Mouse (Mus musculus): Measurements from ENCODE around the gene Asns. TPM values are rescaled to one million over a fixed set of nuclear protein-coding genes. Genes with fewer than 3 reads are reported as not detected.

The Asns gene
- polyA plus RNA-seq, 1 experiment from 2014 or later: 42.6 TPM

DNA sequence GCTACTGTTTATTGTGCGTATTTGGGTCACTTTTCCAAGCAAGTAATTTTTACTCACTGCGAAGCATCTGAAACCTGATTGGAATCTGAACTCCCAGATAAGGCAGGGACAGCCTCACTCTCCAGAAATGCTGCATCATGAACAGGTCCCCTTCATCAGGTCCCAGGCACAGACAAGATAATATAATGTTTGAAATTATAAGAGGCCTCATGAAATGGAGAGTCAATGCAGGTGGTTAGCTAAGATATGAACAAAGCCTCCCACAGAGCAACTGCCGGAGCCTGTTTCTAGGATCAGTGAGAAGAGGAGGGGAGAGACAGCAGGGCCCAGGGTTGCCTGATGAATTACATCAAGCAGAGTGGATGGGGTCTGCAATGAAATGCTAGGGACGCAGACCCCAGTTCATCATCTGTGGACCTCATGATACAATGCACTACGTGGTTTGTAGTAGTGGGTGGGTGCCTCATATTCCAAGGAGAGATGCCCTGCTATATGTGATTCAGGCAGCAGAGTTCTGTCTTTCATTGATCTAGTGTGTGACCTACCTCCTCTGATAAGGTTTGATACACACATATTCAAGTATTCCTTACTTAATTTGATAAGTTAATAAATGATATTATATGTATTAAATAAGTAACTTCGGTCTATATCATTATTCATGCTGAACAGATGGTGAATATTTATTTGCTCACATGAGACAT, 5.1 kb upstream of the Asns start:
- H3K9ac ChIP-seq (replicated peaks): no peak overlapping the region
- no peaks in the 10 kb centered on the region for H3K36me3 ChIP-seq
- H3K27me3 ChIP-seq: peaks cover 4% of the 10 kb centered on the region; the same call in 1 of the 2 replicates
- H3K4me3 ChIP-seq (replicated peaks): no peak overlapping the region
- H3K9me3 ChIP-seq: no peaks in the 10 kb centered on the region
- 87% methylated on average over 6 of the region's 6 CpGs for WGBS
- H3K4me1 ChIP-seq (replicated peaks): 0 out of 2 replicates have a peak, but pooled peaks cover 2% of the 10 kb centered on the region
- H3K27ac ChIP-seq: no peak overlapping the region
- no peak for ATAC-seq
- no peak overlapping the region for H3K4me2 ChIP-seq (replicated peaks)

GRCm38 (mm10) chr6:7697077-7697643, 4.1 kb upstream of the Asns start:
- Histone ChIP-seq H3K9me3 (no peaks in the 10 kb centered on the region), H3K4me2 (replicated peaks) (no peak overlapping the region), H3K4me3 (replicated peaks) (no peak overlapping the region), H3K4me1 (replicated peaks) (peaks cover 4% of the 10 kb centered on the region; the same call in 1 of the 2 replicates), H3K27ac (no peak overlapping the region), H3K9ac (replicated peaks) (no peak overlapping the region), H3K36me3 (no peaks in the 10 kb centered on the region), H3K27me3 (peaks cover 4% of the 10 kb centered on the region; the same call in 1 of the 2 replicates)
- WGBS: 88% methylated on average over 4 of the region's 4 CpGs
- ATAC-seq: no peak

- WGBS: 74% methylated on average over 3 of the region's 3 CpGs
- H3K4me2 ChIP-seq (replicated peaks): no peak overlapping the region
These were observed 3.6 kb upstream of the Asns start for GRCm38 (mm10) chr6:7696641-7697040.

GRCm38 (mm10) chr6:7695901-7696300, 2.8 kb upstream of the Asns start:
- peaks cover 4% of the 10 kb centered on the region; the same call in 1 of the 2 replicates for H3K27me3 ChIP-seq
- H3K36me3 ChIP-seq: no peaks in the 10 kb centered on the region
- 88% methylated on average over 4 of the region's 4 CpGs for WGBS
- H3K9ac ChIP-seq (replicated peaks): no peak overlapping the region
- H3K27ac ChIP-seq: no peak overlapping the region
- H3K4me1 ChIP-seq (replicated peaks): peaks cover 6% of the 10 kb centered on the region; the same call in 1 of the 2 replicates
- no peaks in the 10 kb centered on the region for H3K9me3 ChIP-seq
- no peak for ATAC-seq
- no peak overlapping the region for H3K4me3 ChIP-seq (replicated peaks)
- no peak overlapping the region for H3K4me2 ChIP-seq (replicated peaks)

More at GRCm38 (mm10) chr6:7696641-7697040, 3.6 kb upstream of the Asns start:
- Histone ChIP-seq H3K36me3 (no peaks in the 10 kb centered on the region), H3K27me3 (peaks cover 4% of the 10 kb centered on the region; the same call in 1 of the 2 replicates), H3K4me3 (replicated peaks) (no peak overlapping the region), H3K4me1 (replicated peaks) (peaks cover 6% of the 10 kb centered on the region; the same call in 1 of the 2 replicates), H3K9ac (replicated peaks) (no peak overlapping the region), H3K9me3 (no peaks in the 10 kb centered on the region), H3K27ac (no peak overlapping the region)
- ATAC-seq: no peak

DNA sequence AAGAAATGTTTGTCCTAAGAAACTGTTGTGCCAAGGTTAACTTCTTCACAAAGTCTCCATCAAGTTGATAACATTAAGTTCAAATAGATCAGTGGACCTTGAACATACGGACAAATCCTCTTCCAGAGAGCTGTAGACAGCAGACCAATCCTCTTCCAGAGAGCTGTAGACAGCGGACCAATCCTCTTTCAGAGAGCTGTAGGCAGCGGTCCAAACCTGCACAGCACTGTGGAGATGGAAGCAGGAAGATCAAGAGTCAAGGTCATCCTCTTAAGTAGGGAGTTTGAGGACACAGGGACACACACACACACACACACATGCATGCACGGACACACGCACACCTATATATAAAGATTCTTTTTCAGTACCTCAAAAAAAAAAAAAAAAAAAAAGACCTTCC, 612 bp upstream of the Asns start:
- no peak for ATAC-seq
- Histone ChIP-seq H3K9me3 (no peaks in the 10 kb centered on the region), H3K27ac (no peak overlapping the region), H3K36me3 (no peaks in the 10 kb centered on the region), H3K9ac (replicated peaks) (no peak overlapping the region), H3K4me1 (replicated peaks) (peaks cover 6% of the 10 kb centered on the region; the same call in 1 of the 2 replicates), H3K4me3 (replicated peaks) (no peak overlapping the region), H3K4me2 (replicated peaks) (peak overlapping the region; percentile 81), H3K27me3 (peaks cover 4% of the 10 kb centered on the region; the same call in 1 of the 2 replicates)
- WGBS: 62% methylated on average over 5 of the region's 5 CpGs

DNA sequence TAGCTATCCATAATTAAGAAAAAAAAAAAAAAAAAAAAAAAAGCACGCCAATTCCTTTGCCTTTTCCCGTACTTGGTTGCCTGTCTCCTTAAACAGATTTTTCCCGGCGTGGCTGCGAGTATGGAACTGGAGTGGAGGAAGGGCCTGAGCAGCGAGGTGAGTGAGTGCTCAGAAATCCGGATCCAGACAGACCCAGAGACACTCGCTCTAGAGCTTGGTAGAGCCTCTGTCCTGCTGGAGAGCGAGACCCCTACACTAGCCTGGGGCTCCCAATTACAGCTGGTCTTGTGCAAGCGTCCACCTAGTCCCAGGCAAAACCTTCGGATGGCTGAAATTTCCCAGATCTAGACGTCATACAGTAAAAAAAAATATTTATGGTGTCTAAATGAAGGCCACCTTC, 603 bp downstream of the Asns start:
- Histone ChIP-seq H3K9me3 (no peaks in the 10 kb centered on the region), H3K27me3 (peaks cover 4% of the 10 kb centered on the region; the same call in 1 of the 2 replicates), H3K9ac (replicated peaks) (peak overlapping the region; percentile 72), H3K4me1 (replicated peaks) (peaks cover 6% of the 10 kb centered on the region; the same call in 1 of the 2 replicates), H3K27ac (no peak overlapping the region), H3K36me3 (no peaks in the 10 kb centered on the region), H3K4me3 (replicated peaks) (peak overlapping the region; percentile 59), H3K4me2 (replicated peaks) (peak overlapping the region; percentile 81)
- ATAC-seq: peak; percentile 86
- 0% methylated on average over 12 of the region's 12 CpGs for WGBS

GRCm38 (mm10) chr6:7692037-7692436, 1.0 kb downstream of the Asns start:
- Histone ChIP-seq H3K27ac (no peak overlapping the region), H3K36me3 (no peaks in the 10 kb centered on the region), H3K27me3 (peaks cover 4% of the 10 kb centered on the region; the same call in 1 of the 2 replicates), H3K4me1 (replicated peaks) (peaks cover 6% of the 10 kb centered on the region; the same call in 1 of the 2 replicates), H3K4me3 (replicated peaks) (peak overlapping the region; percentile 59), H3K9ac (replicated peaks) (peak overlapping the region; percentile 23; the same call in 1 of the 2 replicates), H3K9me3 (no peaks in the 10 kb centered on the region), H3K4me2 (replicated peaks) (peak overlapping the region; percentile 81)
- no peak for ATAC-seq
- WGBS: 41% methylated on average over 15 of the region's 15 CpGs

DNA sequence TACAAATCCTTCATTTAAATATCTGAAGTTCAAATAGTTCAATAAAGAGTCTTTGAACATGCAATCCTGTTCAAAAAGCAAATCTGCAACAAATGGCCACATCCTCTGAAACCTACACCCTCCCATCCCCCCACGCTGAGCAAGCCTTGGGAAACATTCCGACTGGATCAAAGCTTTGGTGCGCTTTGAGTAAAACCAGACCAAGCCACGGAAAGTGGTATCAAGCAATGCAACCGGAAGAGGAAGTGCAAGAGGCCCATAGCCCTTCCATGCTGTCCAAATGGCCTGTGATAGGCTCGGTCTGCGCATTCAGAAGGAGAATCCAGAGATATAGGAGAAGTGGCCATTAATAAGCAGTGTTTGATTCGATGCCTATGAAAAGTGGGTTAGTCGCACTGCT, 2.6 kb downstream of the Asns start:
- WGBS: 91% methylated on average over 9 of the region's 9 CpGs
- ATAC-seq: no peak
- H3K4me2 ChIP-seq (replicated peaks): no peak overlapping the region

GRCm38 (mm10) chr6:7689180-7689579, 3.9 kb downstream of the Asns start:
- Histone ChIP-seq H3K4me1 (replicated peaks) (peaks cover 6% of the 10 kb centered on the region; the same call in 1 of the 2 replicates), H3K36me3 (no peaks in the 10 kb centered on the region), H3K27me3 (peaks cover 4% of the 10 kb centered on the region; the same call in 1 of the 2 replicates), H3K27ac (no peak overlapping the region), H3K4me3 (replicated peaks) (no peak overlapping the region), H3K9me3 (no peaks in the 10 kb centered on the region), H3K4me2 (replicated peaks) (no peak overlapping the region), H3K9ac (replicated peaks) (no peak overlapping the region)
- ATAC-seq: no peak
- WGBS: 94% methylated on average over 12 of the region's 12 CpGs

More for the DNA sequence above, 2.6 kb downstream of the Asns start:
- no peaks in the 10 kb centered on the region for H3K9me3 ChIP-seq
- no peak overlapping the region for H3K27ac ChIP-seq
- no peak overlapping the region for H3K9ac ChIP-seq (replicated peaks)
- H3K4me1 ChIP-seq (replicated peaks): peaks cover 6% of the 10 kb centered on the region; the same call in 1 of the 2 replicates
- H3K4me3 ChIP-seq (replicated peaks): no peak overlapping the region
- H3K27me3 ChIP-seq: peaks cover 4% of the 10 kb centered on the region; the same call in 1 of the 2 replicates
- H3K36me3 ChIP-seq: no peaks in the 10 kb centered on the region

GRCm38 (mm10) chr6:7686047-7686446, 7.0 kb downstream of the Asns start:
- H3K4me2 ChIP-seq (replicated peaks): no peak overlapping the region
- H3K27ac ChIP-seq: no peak overlapping the region
- no peaks in the 10 kb centered on the region for H3K27me3 ChIP-seq
- H3K9ac ChIP-seq (replicated peaks): no peak overlapping the region
- H3K9me3 ChIP-seq: no peaks in the 10 kb centered on the region
- no peaks in the 10 kb centered on the region for H3K4me1 ChIP-seq (replicated peaks)
- H3K36me3 ChIP-seq: 0 out of 2 replicates have a peak, but pooled peaks cover 1% of the 10 kb centered on the region
- 69% methylated on average over 2 of the region's 2 CpGs for WGBS
- H3K4me3 ChIP-seq (replicated peaks): no peak overlapping the region
- no peak for ATAC-seq

- H3K4me2 ChIP-seq (replicated peaks): no peak overlapping the region
- H3K4me1 ChIP-seq (replicated peaks): no peaks in the 10 kb centered on the region
- H3K4me3 ChIP-seq (replicated peaks): no peak overlapping the region
- no peak overlapping the region for H3K27ac ChIP-seq
- no peak for ATAC-seq
- no peaks in the 10 kb centered on the region for H3K9me3 ChIP-seq
- H3K9ac ChIP-seq (replicated peaks): no peak overlapping the region
- no peaks in the 10 kb centered on the region for H3K27me3 ChIP-seq
- H3K36me3 ChIP-seq: peaks cover 15% of the 10 kb centered on the region; the same call in 1 of the 2 replicates
- WGBS: 90% methylated on average over 8 of the region's 8 CpGs
These were observed 16.7 kb downstream of the Asns start for GRCm38 (mm10) chr6:7676194-7676901.

Measured in midbrain, embryonic 13.5 days (tissue).